Mouse (Mus musculus) forebrain, postnatal 0 days (tissue): ENCODE measurements around the gene Smagp. TPM values are rescaled to one million over a fixed set of nuclear protein-coding genes. Genes with fewer than 3 reads are reported as not detected.
A peak's percentile ranks its signal among the peaks of the same experiment; 100 is the strongest.

Experiments used
- ATAC-seq: fragments of 200-750 bp; cut with Nextera tagmentation; 2 replicates; pipeline ENCODE4 v1.8.0; 2017; ENCODE audit warnings: mild to moderate bottlenecking, moderate library complexity
- DNase-seq: peaks from one replicate; pipeline ENCODE4 v3.0.0-alpha.2; 2015
- H3K27ac ChIP-seq: fragments of 300-500 bp; sonication (generic); 2 replicates; pipeline ENCODE4 v1.5.1; 2014; ENCODE audit warnings: low read depth, mild to moderate bottlenecking, antibody characterized with exemption, low read length, moderate library complexity, mixed read lengths
- H3K27me3 ChIP-seq: fragments of 300-500 bp; sonication (generic); 2 replicates; pipeline ENCODE4 v1.6.1; 2014; ENCODE audit warnings: mild to moderate bottlenecking, low read length, mixed read lengths; ENCODE audit not compliant: insufficient read depth
- H3K36me3 ChIP-seq: fragments of 300-500 bp; sonication (generic); 2 replicates; pipeline ENCODE4 v1.6.1; 2014; ENCODE audit warnings: mild to moderate bottlenecking, moderate library complexity; ENCODE audit not compliant: insufficient read depth
- H3K4me1 ChIP-seq: fragments of 300-500 bp; sonication (generic); 2 replicates; pipeline ENCODE4 v1.6.1; 2014; ENCODE audit warnings: antibody characterized with exemption; ENCODE audit not compliant: insufficient read depth
- H3K4me2 ChIP-seq: fragments of 300-500 bp; sonication (generic); 2 replicates; pipeline ENCODE4 v1.6.1; 2014; ENCODE audit warnings: low read depth, mild to moderate bottlenecking, moderate library complexity
- H3K4me3 ChIP-seq: fragments of 300-500 bp; sonication (generic); 2 replicates; pipeline ENCODE4 v1.5.1; 2014; ENCODE audit warnings: low read depth, low read length, mixed read lengths
- H3K9ac ChIP-seq: fragments of 300-500 bp; sonication (generic); 2 replicates; pipeline ENCODE4 v1.6.1; 2014; ENCODE audit warnings: mild to moderate bottlenecking
- H3K9me3 ChIP-seq: fragments of 300-500 bp; sonication (generic); 2 replicates; pipeline ENCODE4 v1.6.1; 2016; ENCODE audit warnings: low read length
- CTCF ChIP-seq: sonication (generic); IDR thresholded peaks from 2 replicates; pipeline ENCODE4 v1.5.1; 2016; ENCODE audit warnings: antibody characterized with exemption, control low read depth, low read depth
- WGBS: fragments of 180-500 bp; shearing (Covaris S2); extraction: QIAGEN DNeasy Blood & Tissue Kit; methylation state at CpG from one replicate; pipeline ENCODE4 v1.1.7; 2014; 5-methylcytosine and 5-hydroxymethylcytosine counted together
- polyA plus RNA-seq: library from polyadenylated mRNA; unstranded; fragments of >200 nt; fragmentation: Nextera tagmentation; extraction: Ambion mirVana; gene quantifications from 2 replicates; pipeline ENCODE4 v1.2.1, GENCODE M21; 2015
- total RNA-seq: library from RNA; depleted of rRNA; stranded (reverse); fragments of >200 nt; gene quantifications from 2 replicates; pipeline ENCODE4 v1.2.3, GENCODE M21; 2014

Gene Smagp
- total and polyA plus RNA-seq, 2 experiments from 2014 or later: 3.9 to 6.2 TPM

GRCm38 (mm10) chr15:100616221-100616620, 20.5 kb downstream of the Smagp start:
- peaks cover 11% of the 10 kb centered on the region for H3K4me1 ChIP-seq
- peaks cover 36% of the 10 kb centered on the region for H3K36me3 ChIP-seq
- DNase-seq (no peak), ATAC-seq (peak; percentile 3; the same call in 1 of the 2 replicates)
- peak overlapping the region; percentile 97 for H3K4me3 ChIP-seq
- peak overlapping the region; percentile 94 for H3K27ac ChIP-seq
- WGBS: under 1% methylated on average over 19 of the region's 19 CpGs
- no peaks in the 10 kb centered on the region for H3K27me3 ChIP-seq
- no peaks in the 10 kb centered on the region for H3K9me3 ChIP-seq
- H3K4me2 ChIP-seq: peak overlapping the region; percentile 59
- peak overlapping the region; percentile 92 for H3K9ac ChIP-seq
- TF ChIP-seq CTCF: no peak

GRCm38 (mm10) chr15:100615825-100616220, 20.9 kb downstream of the Smagp start:
- under 1% methylated on average over 40 of the region's 43 CpGs for WGBS
- Histone ChIP-seq H3K27ac (peak overlapping the region; percentile 94), H3K36me3 (peaks cover 34% of the 10 kb centered on the region), H3K27me3 (no peaks in the 10 kb centered on the region), H3K9ac (peak overlapping the region; percentile 92), H3K9me3 (no peaks in the 10 kb centered on the region), H3K4me1 (peaks cover 11% of the 10 kb centered on the region), H3K4me2 (peak overlapping the region; percentile 59), H3K4me3 (peak overlapping the region; percentile 97)
- TF ChIP-seq CTCF: no peak
- peak; percentile 90 for ATAC-seq
- DNase-seq: peak; percentile 96

- no peaks in the 10 kb centered on the region for H3K9me3 ChIP-seq
- peak; percentile 84 for ATAC-seq
- 2% methylated on average over 82 of the region's 99 CpGs for WGBS
- H3K9ac ChIP-seq: peak within 1 kb of the TSS; percentile 92
- H3K4me1 ChIP-seq: peaks cover 11% of the 10 kb centered on the region
- peaks cover 28% of the 10 kb centered on the region for H3K36me3 ChIP-seq
- peak within 1 kb of the TSS; percentile 59 for H3K4me2 ChIP-seq
- peak within 1 kb of the TSS; percentile 97 for H3K4me3 ChIP-seq
- H3K27ac ChIP-seq: peak within 1 kb of the TSS; percentile 94
- TF ChIP-seq CTCF: peak; percentile 46
- H3K27me3 ChIP-seq: no peaks in the 10 kb centered on the region
- peak; percentile 97 for DNase-seq
Measured at GRCm38 (mm10) chr15:100614996-100615824, 21.5 kb downstream of the Smagp start, which contains the start of gene Dazap2. Dazap2 (plus strand) TSS chr15:100615349.

GRCm38 (mm10) chr15:100614218-100614995, 22.3 kb downstream of the Smagp start:
- H3K27ac ChIP-seq: peak overlapping the region; percentile 94
- peak overlapping the region; percentile 59 for H3K4me2 ChIP-seq
- H3K36me3 ChIP-seq: peaks cover 21% of the 10 kb centered on the region
- peak overlapping the region; percentile 97 for H3K4me3 ChIP-seq
- DNase-seq (peak; percentile 50), ATAC-seq (no peak)
- peak overlapping the region; percentile 92 for H3K9ac ChIP-seq
- H3K9me3 ChIP-seq: no peaks in the 10 kb centered on the region
- no peaks in the 10 kb centered on the region for H3K27me3 ChIP-seq
- 11% methylated on average over 43 of the region's 43 CpGs for WGBS
- TF ChIP-seq CTCF: no peak
- peaks cover 11% of the 10 kb centered on the region for H3K4me1 ChIP-seq

- DNase-seq (peak; percentile 89), ATAC-seq (no peak)
- Histone ChIP-seq H3K27ac (no peak overlapping the region), H3K9me3 (no peaks in the 10 kb centered on the region), H3K4me3 (peak overlapping the region; percentile 6; the same call in 1 of the 2 replicates), H3K9ac (no peak overlapping the region), H3K4me2 (peak overlapping the region; percentile 35), H3K36me3 (peaks cover 12% of the 10 kb centered on the region), H3K4me1 (peaks cover 11% of the 10 kb centered on the region), H3K27me3 (no peaks in the 10 kb centered on the region)
- peak; percentile 93 for TF ChIP-seq CTCF
- 7% methylated on average over 16 of the region's 16 CpGs for WGBS
Measured at GRCm38 (mm10) chr15:100613584-100613983, 23.2 kb downstream of the Smagp start.

- TF ChIP-seq CTCF: 0 out of 2 replicates have a peak, but pooled peaks have one; percentile 30
- H3K36me3 ChIP-seq: 0 out of 2 replicates have a peak, but pooled peaks cover under 1% of the 10 kb centered on the region
- H3K4me1 ChIP-seq: peaks cover 11% of the 10 kb centered on the region
- H3K4me2 ChIP-seq: no peak overlapping the region
- H3K4me3 ChIP-seq: no peak overlapping the region
- no peaks in the 10 kb centered on the region for H3K9me3 ChIP-seq
- 70% methylated on average over 2 of the region's 2 CpGs for WGBS
- no peak overlapping the region for H3K27ac ChIP-seq
- ATAC-seq: no peak
- no peaks in the 10 kb centered on the region for H3K27me3 ChIP-seq
- no peak overlapping the region for H3K9ac ChIP-seq
- DNase-seq: no peak
Measured at GRCm38 (mm10) chr15:100612432-100612831, 24.3 kb downstream of the Smagp start.
